Mouse (Mus musculus) Muller cell, postnatal 12 days (primary cell): ENCODE measurements at regions not wholly inside any gene's neighbourhood (a gene's known extent, or its start where the extent isn't known, plus 50 kb on each side); places are given as distances from the start of the nearest gene placed in this dataset.
A peak's percentile ranks its signal among the peaks of the same experiment; 100 is the strongest.

Source experiments
- DNase-seq: peaks from one replicate; pipeline ENCODE4 v3.0.0-alpha.2; 2015; ENCODE audit errors: inconsistent ontology term

- DNase-seq, result no peak
Observed at GRCm38 (mm10) chr6:117613656-117614350, 227.2 kb upstream of the Zfp637 start.

- DNase-seq, result no peak
Observed at GRCm38 (mm10) chr6:117614386-117614785, 226.6 kb upstream of the Zfp637 start.

- DNase-seq, result no peak
Observed at GRCm38 (mm10) chr6:117617168-117617567, 223.8 kb upstream of the Zfp637 start.

GRCm38 (mm10) chr6:117617951-117618350 is 223.0 kb upstream of the Zfp637 start:
- no peak for DNase-seq

GRCm38 (mm10) chr6:117619606-117620005 is 221.4 kb upstream of the Zfp637 start:
- DNase-seq, result no peak

GRCm38 (mm10) chr6:117622446-117622845 is 218.5 kb upstream of the Zfp637 start:
- DNase-seq, result no peak

GRCm38 (mm10) chr6:117622946-117623345 is 218.0 kb upstream of the Zfp637 start:
- DNase-seq, result no peak

GRCm38 (mm10) chr6:117625716-117626115 is 215.3 kb upstream of the Zfp637 start:
- no peak for DNase-seq

GRCm38 (mm10) chr6:117627461-117627860 is 213.5 kb upstream of the Zfp637 start:
- DNase-seq, result no peak

GRCm38 (mm10) chr6:117646628-117647027 is 194.4 kb upstream of the Zfp637 start:
- DNase-seq, result peak; percentile 26

GRCm38 (mm10) chr6:117650541-117650940 is 190.4 kb upstream of the Zfp637 start:
- no peak for DNase-seq

GRCm38 (mm10) chr6:117651551-117651950 is 189.4 kb upstream of the Zfp637 start:
- DNase-seq, result no peak

- DNase-seq, result peak; percentile 9
Observed at GRCm38 (mm10) chr6:117652012-117652411, 189.0 kb upstream of the Zfp637 start.

- DNase-seq, result peak; percentile 81
Observed at GRCm38 (mm10) chr6:117652917-117653316, 188.1 kb upstream of the Zfp637 start.

- DNase-seq, result no peak
Observed at GRCm38 (mm10) chr6:117653886-117654425, 187.0 kb upstream of the Zfp637 start.

- DNase-seq, result no peak
Observed at GRCm38 (mm10) chr6:117655986-117656385, 185.0 kb upstream of the Zfp637 start.

GRCm38 (mm10) chr6:117660576-117660975 is 180.4 kb upstream of the Zfp637 start:
- no peak for DNase-seq

- no peak for DNase-seq
Observed at GRCm38 (mm10) chr6:117662635-117663034, 178.3 kb upstream of the Zfp637 start.

GRCm38 (mm10) chr6:117670337-117670736 is 170.6 kb upstream of the Zfp637 start:
- no peak for DNase-seq

- DNase-seq, result no peak
Observed at GRCm38 (mm10) chr6:117670792-117671525, 170.0 kb upstream of the Zfp637 start.

- DNase-seq, result no peak
Observed at GRCm38 (mm10) chr6:117675059-117675800, 165.8 kb upstream of the Zfp637 start.
